Mouse (Mus musculus): ENCODE data around the gene Zan. TPM values are rescaled to one million over a fixed set of nuclear protein-coding genes. Genes with fewer than 3 reads are reported as not detected.

Zan gene
- total and polyA plus RNA-seq, 3 experiments = 0.04 to 0.10 TPM; not detected in 1

GRCm38 (mm10) chr5:137410549-137410948 is 66.3 kb downstream of the Zan start:
- Histone ChIP-seq H3K4me2 (ENCODE audit: insufficient read depth, low read depth, poor library complexity, severe bottlenecking) (no peak overlapping the region), H3K79me2 (replicated peaks; ENCODE audit: control insufficient read depth, extremely low read depth, insufficient read depth, poor library complexity, severe bottlenecking) (no peaks in the 10 kb centered on the region), H3K27me3 (replicated peaks) (peaks cover 91% of the 10 kb centered on the region), H3K9me3 (replicated peaks; ENCODE audit: low read length) (no peaks in the 10 kb centered on the region), H3K36me3 (replicated peaks in 1 of 2; ENCODE audit: control insufficient read depth in 1 of 2, insufficient read depth in 1 of 2, low read length in 1 of 2) (no peaks in the 10 kb centered on the region), H3K27ac (ENCODE audit: insufficient read depth, low read depth) (no peak overlapping the region), H3K4me1 (ENCODE audit: control insufficient read depth in 1 of 2, insufficient read depth in 2 of 2) (peaks cover 4 to 8% of the 10 kb centered on the region in 2 experiments; a peak in 2 of 4 replicates), H3K9ac (ENCODE audit: insufficient read depth, low read depth) (no peak overlapping the region), H3K4me3 (replicated peaks in 1 of 3; ENCODE audit: low read depth in 2 of 3, low read length in 2 of 3, poor library complexity in 1 of 3) (no peak overlapping the region)
- in situ Hi-C loops (cut with MboI; ENCODE audit: low pct_ligation_motif_present, low pct_unique_long_range_greater_than_20kb, low sequenced_read_pairs) (no loop called here), dilution Hi-C loops (cut with MboI; ENCODE audit: extremely low pct_ligation_motif_present, extremely low pct_unique_long_range_greater_than_20kb, low sequenced_read_pairs) (no loop called here)
- TF ChIP-seq E2F4 (IDR thresholded peaks at IDR 0.05; ENCODE audit: insufficient replicate concordance, low read depth, low read length) = no peak
- no peak for TF ChIP-seq GABPA (IDR thresholded peaks at IDR 0.05; ENCODE audit: insufficient replicate concordance, low read depth, low read length)
- no peak for TF ChIP-seq EP300 (IDR thresholded peaks at IDR 0.05; ENCODE audit: low read length)
- no peak for DNase-seq (ENCODE audit: extremely low read depth)

GRCm38 (mm10) chr5:137410066-137410465 is 66.8 kb downstream of the Zan start:
- no peak overlapping the region for H3K9ac ChIP-seq (ENCODE audit: insufficient read depth, low read depth)
- no peaks in the 10 kb centered on the region for H3K9me3 ChIP-seq (replicated peaks; ENCODE audit: low read length)
- in situ Hi-C loops (cut with MboI; ENCODE audit: low pct_ligation_motif_present, low pct_unique_long_range_greater_than_20kb, low sequenced_read_pairs) (no loop called here), dilution Hi-C loops (cut with MboI; ENCODE audit: extremely low pct_ligation_motif_present, extremely low pct_unique_long_range_greater_than_20kb, low sequenced_read_pairs) (no loop called here)
- H3K27ac ChIP-seq (ENCODE audit: insufficient read depth, low read depth) = no peak overlapping the region
- no peak overlapping the region for H3K4me2 ChIP-seq (ENCODE audit: insufficient read depth, low read depth, poor library complexity, severe bottlenecking)
- H3K4me1 ChIP-seq (ENCODE audit: control insufficient read depth in 1 of 2, insufficient read depth in 2 of 2) = peaks cover 4 to 8% of the 10 kb centered on the region in 2 experiments; a peak in 2 of 4 replicates
- H3K4me3 ChIP-seq (replicated peaks in 1 of 3; ENCODE audit: low read depth in 2 of 3, low read length in 2 of 3, poor library complexity in 1 of 3) = no peak overlapping the region
- no peak for DNase-seq (ENCODE audit: extremely low read depth)
- peaks cover 91% of the 10 kb centered on the region for H3K27me3 ChIP-seq (replicated peaks)
- no peak for TF ChIP-seq MXI1 (IDR thresholded peaks at IDR 0.05; ENCODE audit: low read depth, low read length)
- TF ChIP-seq CHD2 (IDR thresholded peaks at IDR 0.05; ENCODE audit: low read length) = no peak
- TF ChIP-seq PAX5 (IDR thresholded peaks at IDR 0.05; ENCODE audit: low read length) = no peak
- TF ChIP-seq IRF4 (IDR thresholded peaks at IDR 0.05; ENCODE audit: low read depth, low read length) = no peak
- no peak for TF ChIP-seq KAT2A (IDR thresholded peaks at IDR 0.05; ENCODE audit: insufficient replicate concordance, low read length)
- no peak for TF ChIP-seq USF1 (IDR thresholded peaks at IDR 0.05; ENCODE audit: low read depth, low read length)
- no peak for TF ChIP-seq MAX (IDR thresholded peaks at IDR 0.05; ENCODE audit: low read length)
- no peak for TF ChIP-seq USF2 (conservative IDR thresholded peaks at IDR 0.05; ENCODE audit: low read depth, low read length)
- TF ChIP-seq NRF1 (IDR thresholded peaks at IDR 0.05; ENCODE audit: low read depth, low read length) = no peak
- TF ChIP-seq HCFC1 (IDR thresholded peaks at IDR 0.05; ENCODE audit: low read depth, low read length) = no peak
- no peak for TF ChIP-seq MYC (IDR thresholded peaks at IDR 0.05; ENCODE audit: low read depth, low read length)
- TF ChIP-seq ZKSCAN1 (IDR thresholded peaks at IDR 0.05; ENCODE audit: borderline replicate concordance, low read depth, low read length) = no peak
- H3K79me2 ChIP-seq (replicated peaks; ENCODE audit: control insufficient read depth, extremely low read depth, insufficient read depth, poor library complexity, severe bottlenecking) = no peaks in the 10 kb centered on the region
- H3K36me3 ChIP-seq (replicated peaks in 1 of 2; ENCODE audit: control insufficient read depth in 1 of 2, insufficient read depth in 1 of 2, low read length in 1 of 2) = no peaks in the 10 kb centered on the region

All from CH12.LX (cell line).